Mouse (Mus musculus): ENCODE data around the gene Usp46. TPM values are rescaled to one million over a fixed set of nuclear protein-coding genes. Genes with fewer than 3 reads are reported as not detected.
A peak's percentile ranks its signal among the peaks of the same experiment; 100 is the strongest.
"Not testable (repeated sequence)": the region's sequence is repeated elsewhere in the genome, so short reads cannot be mapped to it uniquely, and the experiment has no call there.

The Usp46 gene
- polyA plus RNA-seq, 1 experiment from 2014 or later = 27.3 TPM

- no peaks in the 10 kb centered on the region for H3K9me3 ChIP-seq (ENCODE audit: low read length)
- ATAC-seq (peak; percentile 37; the same call in 1 of the 2 replicates), DNase-seq (ENCODE audit: low spot score) (no peak)
- H3K4me1 ChIP-seq (ENCODE audit: insufficient read depth, low read depth, low read length) = peaks cover 2% of the 10 kb centered on the region; the same call in 1 of the 2 replicates
- TF ChIP-seq CTCF (IDR thresholded peaks at IDR 0.05) (no peak), EP300 (IDR thresholded peaks at IDR 0.05) (no peak)
- WGBS = 42% methylated on average over 8 of the region's 8 CpGs
- no peaks in the 10 kb centered on the region for H3K36me3 ChIP-seq (ENCODE audit: insufficient read depth, low read length)
- H3K4me2 ChIP-seq (replicated peaks; ENCODE audit: low read depth, low read length) = no peak overlapping the region
- no peak overlapping the region for H3K4me3 ChIP-seq (ENCODE audit: low read depth, low read length)
- no peaks in the 10 kb centered on the region for H3K27me3 ChIP-seq (replicated peaks; ENCODE audit: insufficient read depth, low read length)
- H3K9ac ChIP-seq (replicated peaks; ENCODE audit: low read depth) = no peak overlapping the region
- H3K27ac ChIP-seq (ENCODE audit: low read length) = no peak overlapping the region
Observed at GRCm38 (mm10) chr5:74077959-74078358, 9.7 kb upstream of the Usp46 start.

DNA sequence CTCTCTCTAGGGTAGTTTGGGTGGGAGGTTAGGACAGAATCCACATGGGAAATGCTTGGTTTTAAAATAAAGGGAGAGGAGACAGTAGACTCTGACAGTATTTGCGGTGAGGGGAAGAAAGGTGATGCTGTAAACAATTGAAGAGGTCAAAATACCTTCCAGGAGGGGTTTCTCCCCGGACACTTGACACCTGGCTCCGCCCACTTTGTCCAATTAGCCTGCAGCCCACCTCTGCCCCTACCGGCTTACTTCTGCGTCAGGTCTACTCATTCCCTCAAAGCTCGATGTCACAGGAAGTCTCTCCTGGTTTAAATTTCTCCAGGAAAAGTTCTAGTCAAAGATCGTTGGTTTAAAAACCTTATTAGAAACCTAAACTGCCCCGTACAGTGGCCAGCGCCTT lies 8.5 kb upstream of the Usp46 start:
- H3K27me3 ChIP-seq (replicated peaks; ENCODE audit: insufficient read depth, low read length) = no peaks in the 10 kb centered on the region
- H3K36me3 ChIP-seq (ENCODE audit: insufficient read depth, low read length) = no peaks in the 10 kb centered on the region
- H3K4me3 ChIP-seq (ENCODE audit: low read depth, low read length) = no peak overlapping the region
- H3K27ac ChIP-seq (ENCODE audit: low read length) = no peak overlapping the region
- no peak for ATAC-seq
- whole genome bisulfite sequencing = 17% methylated on average over 9 of the region's 9 CpGs
- H3K9ac ChIP-seq (replicated peaks; ENCODE audit: low read depth) = no peak overlapping the region
- H3K4me2 ChIP-seq (replicated peaks; ENCODE audit: low read depth, low read length) = no peak overlapping the region
- peaks cover 2% of the 10 kb centered on the region; the same call in 1 of the 2 replicates for H3K4me1 ChIP-seq (ENCODE audit: insufficient read depth, low read depth, low read length)
- DNase-seq (ENCODE audit: low spot score) = no peak
- TF ChIP-seq EP300 (IDR thresholded peaks at IDR 0.05) (no peak), CTCF (IDR thresholded peaks at IDR 0.05) (no peak)
- H3K9me3 ChIP-seq (ENCODE audit: low read length) = no peaks in the 10 kb centered on the region

DNA sequence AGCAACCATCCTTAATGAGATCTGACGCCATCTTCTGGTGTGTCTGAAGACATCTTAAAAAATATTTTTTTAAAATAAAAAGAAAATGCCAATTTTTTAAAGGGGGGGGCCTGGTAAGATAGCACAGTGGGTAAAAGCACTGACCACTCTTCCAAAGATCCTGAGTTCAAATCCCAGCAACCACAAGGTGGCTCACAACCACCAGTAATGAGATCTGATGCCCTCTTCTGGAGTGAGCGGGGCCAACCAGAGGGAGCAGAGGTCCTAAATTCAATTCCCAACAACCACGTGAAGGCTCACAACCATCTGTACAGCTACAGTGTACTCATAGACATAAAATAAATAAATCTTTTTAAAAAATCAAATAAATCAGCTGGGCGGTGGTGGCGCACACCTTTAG lies 2.3 kb upstream of the Usp46 start:
- not testable (repeated sequence) for H3K9ac ChIP-seq (replicated peaks; ENCODE audit: low read depth); H3K27ac ChIP-seq (ENCODE audit: low read length); ATAC-seq; H3K9me3 ChIP-seq (ENCODE audit: low read length); DNase-seq (ENCODE audit: low spot score); H3K27me3 ChIP-seq (replicated peaks; ENCODE audit: insufficient read depth, low read length); H3K4me1 ChIP-seq (ENCODE audit: insufficient read depth, low read depth, low read length); H3K4me2 ChIP-seq (replicated peaks; ENCODE audit: low read depth, low read length); H3K36me3 ChIP-seq (ENCODE audit: insufficient read depth, low read length); H3K4me3 ChIP-seq (ENCODE audit: low read depth, low read length)
- peak; percentile 32 for TF ChIP-seq CTCF (IDR thresholded peaks at IDR 0.05)
- 87% methylated on average over 5 of the region's 5 CpGs for WGBS

GRCm38 (mm10) chr5:74068714-74069321 lies 587 bp upstream of the Usp46 start:
- peak overlapping the region; percentile 97 for H3K27ac ChIP-seq (ENCODE audit: low read length)
- peaks cover 16% of the 10 kb centered on the region; the same call in 1 of the 2 replicates for H3K4me1 ChIP-seq (ENCODE audit: insufficient read depth, low read depth, low read length)
- H3K36me3 ChIP-seq (ENCODE audit: insufficient read depth, low read length) = no peaks in the 10 kb centered on the region
- peak overlapping the region; percentile 94 for H3K4me2 ChIP-seq (replicated peaks; ENCODE audit: low read depth, low read length)
- H3K4me3 ChIP-seq (ENCODE audit: low read depth, low read length) = peak overlapping the region; percentile 81
- H3K9me3 ChIP-seq (ENCODE audit: low read length) = no peaks in the 10 kb centered on the region
- TF ChIP-seq CTCF (IDR thresholded peaks at IDR 0.05) (no peak), EP300 (IDR thresholded peaks at IDR 0.05) (no peak)
- no peaks in the 10 kb centered on the region for H3K27me3 ChIP-seq (replicated peaks; ENCODE audit: insufficient read depth, low read length)
- DNase-seq (ENCODE audit: low spot score) (peak; percentile 85), ATAC-seq (peak; percentile 60)
- H3K9ac ChIP-seq (replicated peaks; ENCODE audit: low read depth) = peak overlapping the region; percentile 90
- WGBS = under 1% methylated on average over 18 of the region's 18 CpGs

DNA sequence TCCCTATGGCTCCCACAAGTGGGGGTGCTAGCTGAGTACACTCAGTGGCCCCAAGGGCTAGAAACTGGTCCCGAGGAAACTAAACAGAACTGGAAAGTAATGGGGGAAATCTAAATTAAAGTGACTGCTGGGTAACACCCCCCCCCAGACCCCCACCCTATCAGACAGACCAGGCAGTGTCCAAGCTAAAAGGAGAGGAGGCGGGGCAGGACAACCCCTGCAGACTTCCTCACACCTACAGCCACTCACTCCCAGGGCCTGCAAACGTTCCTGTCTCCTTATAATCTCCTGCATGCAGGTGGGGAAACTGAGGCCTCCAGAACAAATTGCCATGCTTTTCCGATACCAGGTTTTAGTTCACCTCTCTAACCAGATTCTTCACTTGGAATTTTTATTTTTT lies 885 bp downstream of the Usp46 start:
- Histone ChIP-seq H3K9ac (replicated peaks; ENCODE audit: low read depth) (peak overlapping the region; percentile 90; the same call in 1 of the 2 replicates), H3K4me3 (ENCODE audit: low read depth, low read length) (peak overlapping the region; percentile 81), H3K4me2 (replicated peaks; ENCODE audit: low read depth, low read length) (peak overlapping the region; percentile 94), H3K36me3 (ENCODE audit: insufficient read depth, low read length) (no peaks in the 10 kb centered on the region), H3K27me3 (replicated peaks; ENCODE audit: insufficient read depth, low read length) (no peaks in the 10 kb centered on the region), H3K9me3 (ENCODE audit: low read length) (no peaks in the 10 kb centered on the region), H3K4me1 (ENCODE audit: insufficient read depth, low read depth, low read length) (peaks cover 19% of the 10 kb centered on the region; the same call in 1 of the 2 replicates), H3K27ac (ENCODE audit: low read length) (peak overlapping the region; percentile 97)
- 10% methylated on average over 4 of the region's 4 CpGs for WGBS
- TF ChIP-seq CTCF (IDR thresholded peaks at IDR 0.05) = no peak
- no peak for TF ChIP-seq EP300 (IDR thresholded peaks at IDR 0.05)
- DNase-seq (ENCODE audit: low spot score) (no peak), ATAC-seq (no peak)

- 16% methylated on average over 12 of the region's 12 CpGs for WGBS
- Histone ChIP-seq H3K27me3 (replicated peaks; ENCODE audit: insufficient read depth, low read length) (no peaks in the 10 kb centered on the region), H3K27ac (ENCODE audit: low read length) (peak overlapping the region; percentile 97), H3K9ac (replicated peaks; ENCODE audit: low read depth) (no peak overlapping the region), H3K4me3 (ENCODE audit: low read depth, low read length) (peak overlapping the region; percentile 81; the same call in 1 of the 2 replicates), H3K4me1 (ENCODE audit: insufficient read depth, low read depth, low read length) (peaks cover 19% of the 10 kb centered on the region; the same call in 1 of the 2 replicates), H3K9me3 (ENCODE audit: low read length) (no peaks in the 10 kb centered on the region), H3K36me3 (ENCODE audit: insufficient read depth, low read length) (no peaks in the 10 kb centered on the region), H3K4me2 (replicated peaks; ENCODE audit: low read depth, low read length) (peak overlapping the region; percentile 94)
- no peak for TF ChIP-seq EP300 (IDR thresholded peaks at IDR 0.05)
- no peak for TF ChIP-seq CTCF (IDR thresholded peaks at IDR 0.05)
- ATAC-seq = peak; percentile 8
- peak; percentile 70 for DNase-seq (ENCODE audit: low spot score)
Observed at GRCm38 (mm10) chr5:74066416-74067115, 1.7 kb downstream of the Usp46 start.
